Mouse (Mus musculus) heart, postnatal 0 days (tissue): ENCODE results near the gene Mybpc3.

Experiments
- CTCF ChIP-seq: IDR thresholded peaks from 2 replicates; pipeline ENCODE4 v1.5.1; 2016; ENCODE audit warnings: antibody characterized with exemption, control low read depth, low read depth
- EP300 ChIP-seq: IDR thresholded peaks from 2 replicates; pipeline ENCODE4 v1.6.1; 2016; ENCODE audit warnings: antibody characterized with exemption, low read depth

DNA sequence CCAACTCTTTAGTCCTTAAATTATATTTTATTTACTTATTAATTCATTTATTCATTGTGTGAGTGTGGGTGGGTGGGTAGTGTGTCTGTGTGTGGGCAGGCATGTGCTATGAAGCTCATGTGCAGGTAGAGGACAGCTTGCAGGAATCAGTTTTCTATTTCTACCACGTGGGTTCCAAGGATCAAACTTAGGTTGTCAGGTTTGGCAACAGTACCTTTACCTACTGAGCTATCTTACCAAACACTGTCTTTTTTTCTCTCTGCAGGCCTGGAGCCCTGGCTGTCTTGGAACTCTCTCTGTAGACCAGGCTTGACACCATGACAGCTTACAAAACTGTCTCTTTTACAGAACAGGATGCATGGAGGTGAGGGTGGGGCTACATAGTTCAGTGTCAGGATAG is 33.4 kb downstream of the Mybpc3 start:
- no peak for TF ChIP-seq CTCF
- TF ChIP-seq EP300 = no peak
